Mouse (Mus musculus): Measurements from ENCODE around the gene Slc5a7. TPM values are rescaled to one million over a fixed set of nuclear protein-coding genes. Genes with fewer than 3 reads are reported as not detected.

Gene Slc5a7
- polyA plus RNA-seq (2014; fragmentation: Illumina TruSeq; extraction: RNeasy Lipid Tissue Mini Kit (QIAGEN cat#74804); ENCODE audit: low read depth, low replicate concordance), result 12.0 TPM

GRCm38 (mm10) chr17:54298934-54299333, at the start of gene Slc5a7:
Gene Slc5a7 (minus strand): TSS chr17:54299034.

Data from sigmoid colon, adult 10 weeks (tissue).